Mouse (Mus musculus): ENCODE measurements around the gene Serinc3. TPM values are rescaled to one million over a fixed set of nuclear protein-coding genes. Genes with fewer than 3 reads are reported as not detected.

The Serinc3 gene
- polyA plus RNA-seq, 1 experiment from 2014 or later: 37.5 TPM

- Histone ChIP-seq H3K9me3 (no peaks in the 10 kb centered on the region), H3K9ac (no peak overlapping the region), H3K4me2 (no peak overlapping the region), H3K27me3 (no peaks in the 10 kb centered on the region), H3K4me3 (no peak overlapping the region), H3K36me3 (peaks cover 98% of the 10 kb centered on the region), H3K4me1 (replicated peaks) (no peaks in the 10 kb centered on the region), H3K27ac (no peak overlapping the region)
- 93% methylated on average over 3 of the region's 3 CpGs for WGBS
- ATAC-seq (ENCODE audit: low FRiP score): no peak
Measured at GRCm38 (mm10) chr2:163616652-163617227, 28.2 kb downstream of the Serinc3 start.

- H3K4me1 ChIP-seq (replicated peaks): no peaks in the 10 kb centered on the region
- H3K27ac ChIP-seq: no peak overlapping the region
- no peak overlapping the region for H3K4me3 ChIP-seq
- H3K9ac ChIP-seq: no peak overlapping the region
- H3K36me3 ChIP-seq: peaks cover 97% of the 10 kb centered on the region
- H3K9me3 ChIP-seq: no peaks in the 10 kb centered on the region
- no peak overlapping the region for H3K4me2 ChIP-seq
- no peak for ATAC-seq (ENCODE audit: low FRiP score)
- H3K27me3 ChIP-seq: no peaks in the 10 kb centered on the region
- 91% methylated on average over 4 of the region's 4 CpGs for WGBS
Measured at GRCm38 (mm10) chr2:163615906-163616651, 28.9 kb downstream of the Serinc3 start.

GRCm38 (mm10) chr2:163615401-163615800, 29.5 kb downstream of the Serinc3 start:
- peaks cover 97% of the 10 kb centered on the region for H3K36me3 ChIP-seq
- H3K9ac ChIP-seq: no peak overlapping the region
- no peak overlapping the region for H3K4me2 ChIP-seq
- ATAC-seq (ENCODE audit: low FRiP score): no peak
- H3K9me3 ChIP-seq: no peaks in the 10 kb centered on the region
- no peaks in the 10 kb centered on the region for H3K27me3 ChIP-seq
- no peak overlapping the region for H3K27ac ChIP-seq
- H3K4me3 ChIP-seq: no peak overlapping the region
- no peaks in the 10 kb centered on the region for H3K4me1 ChIP-seq (replicated peaks)
- 93% methylated on average over 9 of the region's 9 CpGs for WGBS

DNA sequence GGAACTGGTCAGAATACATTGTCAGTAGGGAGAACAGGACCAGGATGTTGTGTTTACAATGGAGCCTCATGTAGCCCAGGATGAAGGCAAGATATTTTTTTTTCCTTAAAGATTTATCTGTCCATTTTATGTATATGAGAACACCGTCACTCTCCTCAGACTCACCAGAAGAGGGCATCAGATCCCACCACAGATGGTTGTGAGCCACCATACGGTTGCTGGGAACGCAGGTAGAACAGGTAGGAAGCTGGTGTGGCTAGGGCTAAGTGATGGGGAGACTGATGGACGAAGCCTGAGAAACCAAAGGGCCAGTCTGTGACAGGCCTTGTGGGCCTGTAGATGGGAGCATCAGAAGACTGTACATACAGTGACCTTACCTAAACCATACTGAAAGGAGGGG, 30.9 kb downstream of the Serinc3 start:
- Histone ChIP-seq H3K9me3 (no peaks in the 10 kb centered on the region), H3K9ac (no peak overlapping the region), H3K4me3 (no peak overlapping the region), H3K36me3 (peaks cover 94% of the 10 kb centered on the region), H3K4me1 (replicated peaks) (no peaks in the 10 kb centered on the region), H3K27ac (no peak overlapping the region), H3K4me2 (no peak overlapping the region), H3K27me3 (no peaks in the 10 kb centered on the region)
- 92% methylated on average over 4 of the region's 4 CpGs for WGBS
- ATAC-seq (ENCODE audit: low FRiP score): no peak

- no peak for ATAC-seq (ENCODE audit: low FRiP score)
- Histone ChIP-seq H3K9ac (no peak overlapping the region), H3K4me1 (replicated peaks) (no peaks in the 10 kb centered on the region), H3K27me3 (no peaks in the 10 kb centered on the region), H3K36me3 (peaks cover 87% of the 10 kb centered on the region), H3K4me3 (no peak overlapping the region), H3K9me3 (no peaks in the 10 kb centered on the region), H3K27ac (no peak overlapping the region), H3K4me2 (no peak overlapping the region)
- 95% methylated on average over 5 of the region's 5 CpGs for WGBS
Measured at GRCm38 (mm10) chr2:163613206-163613605, 31.7 kb downstream of the Serinc3 start.

GRCm38 (mm10) chr2:163611176-163611575, 33.8 kb downstream of the Serinc3 start:
- WGBS: 86% methylated on average over 9 of the region's 9 CpGs
- no peaks in the 10 kb centered on the region for H3K27me3 ChIP-seq
- H3K36me3 ChIP-seq: peaks cover 74% of the 10 kb centered on the region
- no peak overlapping the region for H3K9ac ChIP-seq
- no peak for ATAC-seq (ENCODE audit: low FRiP score)
- no peaks in the 10 kb centered on the region for H3K4me1 ChIP-seq (replicated peaks)
- H3K27ac ChIP-seq: no peak overlapping the region
- no peaks in the 10 kb centered on the region for H3K9me3 ChIP-seq
- H3K4me3 ChIP-seq: no peak overlapping the region
- H3K4me2 ChIP-seq: no peak overlapping the region

DNA sequence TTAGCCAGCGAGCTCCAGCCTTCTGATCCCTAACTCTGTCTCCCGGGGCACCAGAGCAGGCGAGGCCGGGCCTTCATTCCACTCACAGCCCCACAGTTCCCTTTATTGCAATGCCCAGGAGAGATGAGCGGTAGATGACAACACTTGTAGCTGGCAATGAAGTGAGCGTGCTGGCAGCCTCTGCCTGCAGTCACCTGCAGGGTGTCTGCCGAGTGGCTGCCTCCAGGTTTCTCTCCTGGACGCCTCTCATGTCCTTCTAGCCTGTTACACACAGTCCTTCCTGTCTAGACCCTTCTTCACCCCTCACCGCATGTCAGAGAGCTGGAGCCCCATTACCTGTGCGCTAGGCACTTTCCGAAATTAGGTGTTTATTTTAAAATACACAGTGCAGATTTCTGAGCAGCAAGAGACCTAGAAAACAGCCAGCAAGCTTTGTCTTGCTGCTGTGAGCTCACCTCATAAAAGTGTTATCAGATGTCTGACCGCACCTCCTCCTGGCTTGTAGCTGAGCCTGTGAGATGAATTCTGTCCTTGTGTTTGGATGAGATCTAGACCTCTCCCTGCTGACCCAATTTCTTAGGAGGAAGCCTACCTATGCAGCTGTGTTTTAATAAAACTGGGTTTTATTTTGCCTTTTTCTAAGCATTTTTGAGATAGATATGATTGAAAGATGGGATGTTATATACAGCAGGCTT, 35.5 kb downstream of the Serinc3 start:
- Histone ChIP-seq H3K9ac (no peak overlapping the region), H3K27ac (no peak overlapping the region), H3K9me3 (no peaks in the 10 kb centered on the region), H3K4me3 (no peak overlapping the region), H3K4me2 (no peak overlapping the region), H3K27me3 (no peaks in the 10 kb centered on the region), H3K36me3 (peaks cover 57% of the 10 kb centered on the region), H3K4me1 (replicated peaks) (peaks cover 3% of the 10 kb centered on the region; the same call in 1 of the 2 replicates)
- WGBS: 86% methylated on average over 12 of the region's 12 CpGs
- ATAC-seq (ENCODE audit: low FRiP score): no peak

DNA sequence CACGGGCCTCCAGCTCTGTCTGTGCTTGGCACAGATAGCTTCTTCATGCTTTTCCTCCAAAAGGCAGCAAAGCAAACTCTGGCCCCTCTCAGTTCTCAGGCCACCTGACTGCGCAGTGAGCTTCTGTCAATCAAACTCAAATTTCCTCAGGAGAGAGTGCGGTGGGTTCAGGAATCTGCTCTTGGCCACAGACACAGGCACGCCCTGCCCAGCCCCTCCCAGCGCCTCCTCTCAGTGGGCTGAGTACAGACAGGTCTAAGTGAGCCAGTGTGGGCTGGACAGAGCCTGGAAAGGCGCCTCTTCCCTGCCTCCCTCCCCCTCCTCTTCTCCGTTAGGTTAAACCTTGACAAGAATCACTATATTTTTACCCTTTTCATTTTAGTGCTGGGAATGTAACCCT, 36.9 kb downstream of the Serinc3 start:
- no peak overlapping the region for H3K4me2 ChIP-seq
- no peak overlapping the region for H3K9ac ChIP-seq
- no peak overlapping the region for H3K27ac ChIP-seq
- 94% methylated on average over 7 of the region's 7 CpGs for WGBS
- ATAC-seq (ENCODE audit: low FRiP score): no peak
- H3K4me1 ChIP-seq (replicated peaks): peaks cover 11% of the 10 kb centered on the region
- no peak overlapping the region for H3K4me3 ChIP-seq
- no peaks in the 10 kb centered on the region for H3K27me3 ChIP-seq
- H3K36me3 ChIP-seq: peaks cover 42% of the 10 kb centered on the region
- H3K9me3 ChIP-seq: no peaks in the 10 kb centered on the region

GRCm38 (mm10) chr2:163606161-163606560, 38.8 kb downstream of the Serinc3 start:
- H3K4me2 ChIP-seq: no peak overlapping the region
- H3K9me3 ChIP-seq: no peaks in the 10 kb centered on the region
- no peak overlapping the region for H3K9ac ChIP-seq
- H3K36me3 ChIP-seq: peaks cover 26% of the 10 kb centered on the region
- ATAC-seq (ENCODE audit: low FRiP score): no peak
- H3K4me3 ChIP-seq: no peak overlapping the region
- H3K27me3 ChIP-seq: no peaks in the 10 kb centered on the region
- no peak overlapping the region for H3K27ac ChIP-seq
- 89% methylated on average over 7 of the region's 7 CpGs for WGBS
- H3K4me1 ChIP-seq (replicated peaks): peaks cover 20% of the 10 kb centered on the region

DNA sequence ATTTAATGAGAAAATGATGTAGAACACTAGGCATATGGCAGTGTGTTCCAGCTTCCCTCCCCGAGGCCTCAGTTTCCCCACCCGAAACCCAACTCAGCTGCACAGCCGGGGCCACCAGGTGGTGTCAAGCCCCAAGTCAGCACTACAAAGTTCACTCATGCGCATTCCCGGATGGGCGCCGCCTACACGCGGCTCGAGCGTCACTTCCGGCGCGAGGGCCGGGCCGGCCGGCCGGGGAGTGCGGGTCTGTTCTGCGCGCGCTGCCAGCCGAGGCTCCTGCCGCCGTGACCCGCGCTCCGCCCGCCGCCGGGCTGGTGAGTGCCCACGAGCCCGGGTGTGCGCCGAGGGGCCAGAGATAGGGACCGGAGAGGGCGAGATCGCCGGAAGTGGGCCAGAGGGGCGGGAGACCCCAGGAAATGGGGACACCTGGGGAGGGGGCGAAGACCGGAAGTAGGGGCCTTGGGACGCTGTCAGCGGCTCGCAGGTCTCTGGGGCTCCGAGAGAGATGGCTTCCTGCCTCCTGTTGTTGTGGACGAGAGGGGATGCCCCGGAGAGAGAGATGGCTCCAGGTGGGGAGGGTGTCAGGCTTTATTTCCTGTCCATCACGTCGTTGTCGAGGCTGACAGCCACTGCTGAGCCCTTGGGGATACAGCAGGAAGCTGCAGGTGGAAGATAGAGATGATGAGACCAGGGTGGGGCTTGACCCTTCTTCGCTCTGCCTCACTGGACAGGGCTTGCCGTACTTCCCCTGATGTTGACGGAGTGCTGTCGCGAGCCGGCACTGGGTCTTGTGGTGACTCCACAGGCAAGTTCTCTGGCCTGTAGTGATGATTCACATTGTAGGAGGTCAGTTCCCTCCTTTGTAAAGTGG, 42.6 kb downstream of the Serinc3 start, which contains the start of gene Ttpal:
TSS of gene Ttpal (plus strand) at position 214 of the 871 bp plus-strand sequence.
- 1% methylated on average over 57 of the region's 57 CpGs for WGBS
- no peaks in the 10 kb centered on the region for H3K36me3 ChIP-seq
- H3K4me3 ChIP-seq: peak within 1 kb of the TSS; percentile 84

DNA sequence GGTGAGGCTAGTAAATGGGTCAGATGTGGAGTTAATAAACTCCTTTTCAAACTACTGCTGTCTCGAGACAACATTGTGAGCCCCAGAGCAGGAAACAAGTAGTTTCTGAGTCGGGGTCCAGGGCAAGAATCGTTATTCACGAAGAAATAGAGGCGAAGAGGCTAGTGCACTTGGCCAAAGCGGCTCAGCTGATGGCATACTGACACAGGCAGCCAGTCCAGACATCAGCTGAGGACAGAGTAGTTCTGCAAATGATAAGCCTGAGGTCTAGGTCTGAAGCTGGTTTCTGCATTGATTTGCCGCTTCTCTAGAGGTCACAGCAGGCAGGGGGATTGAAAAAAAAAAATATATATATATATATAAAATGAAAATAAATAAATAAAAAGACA, 43.2 kb downstream of the Serinc3 start:
- H3K36me3 ChIP-seq: no peaks in the 10 kb centered on the region
- 74% methylated on average over 7 of the region's 7 CpGs for WGBS
- peaks cover 20% of the 10 kb centered on the region for H3K4me1 ChIP-seq (replicated peaks)
- H3K27me3 ChIP-seq: 0 out of 2 replicates have a peak, but pooled peaks cover 4% of the 10 kb centered on the region
- H3K4me3 ChIP-seq: peak overlapping the region; percentile 84
- H3K9ac ChIP-seq: peak overlapping the region; percentile 93
- H3K9me3 ChIP-seq: no peaks in the 10 kb centered on the region
- no peak for ATAC-seq (ENCODE audit: low FRiP score)
- peak overlapping the region; percentile 96; the same call in 1 of the 2 replicates for H3K27ac ChIP-seq
- H3K4me2 ChIP-seq: peak overlapping the region; percentile 96

More for the DNA sequence above, 42.6 kb downstream of the Serinc3 start, which contains the start of gene Ttpal:
- peak; percentile 95 for ATAC-seq (ENCODE audit: low FRiP score)
- peak within 1 kb of the TSS; percentile 96 for H3K27ac ChIP-seq
- no peaks in the 10 kb centered on the region for H3K9me3 ChIP-seq
- H3K4me2 ChIP-seq: peak within 1 kb of the TSS; percentile 96
- H3K9ac ChIP-seq: peak within 1 kb of the TSS; percentile 93
- H3K4me1 ChIP-seq (replicated peaks): peaks cover 20% of the 10 kb centered on the region
- H3K27me3 ChIP-seq: 0 out of 2 replicates have a peak, but pooled peaks cover 4% of the 10 kb centered on the region

DNA sequence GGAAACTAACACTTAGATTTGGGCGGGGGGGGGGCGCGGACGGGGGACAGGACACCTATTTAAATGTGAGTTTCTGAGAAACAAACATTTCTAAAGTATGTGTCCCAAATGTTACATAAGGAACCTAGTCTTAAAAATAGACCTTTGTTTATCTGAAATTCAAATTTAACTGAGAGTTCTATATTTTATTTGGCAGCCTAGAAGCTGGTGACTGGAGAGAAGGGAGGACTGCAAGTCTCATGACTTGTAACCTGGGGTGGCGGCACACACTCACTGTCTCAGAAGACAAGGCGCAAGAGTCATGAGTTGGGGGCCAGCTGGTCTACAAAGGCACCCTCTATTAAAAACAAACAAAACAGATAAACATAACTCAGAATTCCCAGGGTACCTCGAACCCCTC, 43.9 kb downstream of the Serinc3 start:
- ATAC-seq (ENCODE audit: low FRiP score): no peak
- no peak overlapping the region for H3K27ac ChIP-seq
- H3K4me1 ChIP-seq (replicated peaks): peaks cover 20% of the 10 kb centered on the region
- H3K4me3 ChIP-seq: no peak overlapping the region
- H3K27me3 ChIP-seq: 0 out of 2 replicates have a peak, but pooled peaks cover 4% of the 10 kb centered on the region
- WGBS: 90% methylated on average over 7 of the region's 7 CpGs
- H3K9me3 ChIP-seq: no peaks in the 10 kb centered on the region
- H3K36me3 ChIP-seq: no peaks in the 10 kb centered on the region
- no peak overlapping the region for H3K9ac ChIP-seq
- H3K4me2 ChIP-seq: no peak overlapping the region

All from hindbrain, embryonic 13.5 days (tissue).